Mouse (Mus musculus): Measurements from ENCODE around the gene Smarca1.

GRCm38 (mm10) chrX:47858544-47858943, 34.2 kb downstream of the Smarca1 start:
- TF ChIP-seq CTCF (IDR thresholded peaks at IDR 0.05; ENCODE audit: control insufficient read depth, insufficient read depth, insufficient replicate concordance, low read depth, low read length): no peak
- TF ChIP-seq POLR2A (IDR thresholded peaks at IDR 0.05; ENCODE audit: control insufficient read depth, low read depth, low read length): no peak

Data from testis, adult 2 months (tissue).